In the genomic region with DNA sequence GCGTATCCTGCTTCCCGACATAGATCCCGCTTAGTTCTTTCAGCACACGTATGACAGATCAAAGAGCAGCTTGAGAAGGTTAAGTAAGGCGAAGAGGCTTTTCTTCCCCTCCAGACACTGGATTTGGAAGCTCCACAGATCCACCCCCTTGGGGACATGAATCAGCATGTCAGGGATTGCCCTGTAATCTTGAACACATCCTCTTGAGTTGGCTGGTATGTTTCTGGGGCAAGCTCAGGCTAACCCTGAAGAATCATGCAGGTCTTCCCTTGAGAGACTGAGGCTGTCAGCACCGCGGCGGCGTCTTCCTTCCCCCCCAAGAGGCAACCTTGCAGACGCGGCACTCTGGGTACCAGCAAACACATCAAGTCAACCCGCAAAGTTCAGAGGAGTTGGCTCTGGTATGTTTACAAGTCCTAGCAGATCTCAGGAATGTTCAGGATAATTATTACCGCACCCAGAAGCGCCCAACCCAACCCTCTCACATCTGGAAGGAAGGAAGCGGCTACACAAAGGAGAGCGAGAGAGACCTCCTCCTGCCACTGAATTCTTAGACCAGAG, we compare ENCODE assay signal across 8 mouse cellular contexts. TPM values are rescaled to one million over a fixed set of nuclear protein-coding genes. Genes with fewer than 3 reads are reported as not detected.
DNase-seq lines count a peak whose midpoint lies in the region; ATAC-seq lines count a peak whose summit lies in the region.

No protein-coding gene starts in this region.

- peak overlapping the region; percentile 94 for H3K27ac ChIP-seq in forebrain, embryonic 14.5 days (ENCODE audit: low read depth, low read length)
- peak overlapping the region; percentile 92 for H3K27ac ChIP-seq in hindbrain, embryonic 15.5 days (replicated peaks)
- H3K27ac ChIP-seq in lung, embryonic 15.5 days: peak overlapping the region; percentile 58
- peak overlapping the region; percentile 54 for H3K27ac ChIP-seq in stomach, embryonic 15.5 days

- H3K9ac ChIP-seq in forebrain, embryonic 14.5 days (ENCODE audit: low read length): peak overlapping the region; percentile 88
- H3K9ac ChIP-seq in hindbrain, embryonic 15.5 days: peak overlapping the region; percentile 79
- peak overlapping the region; percentile 57; the same call in 1 of the 2 replicates for H3K9ac ChIP-seq in lung, embryonic 15.5 days
- H3K9ac ChIP-seq in stomach, embryonic 15.5 days: no peak overlapping the region

- no peaks in the 10 kb centered on the region for H3K27me3 ChIP-seq in forebrain, embryonic 14.5 days (replicated peaks; ENCODE audit: control insufficient read depth, insufficient read depth, low read length)
- no peaks in the 10 kb centered on the region for H3K27me3 ChIP-seq in hindbrain, embryonic 15.5 days
- H3K27me3 ChIP-seq in lung, embryonic 15.5 days: 0 out of 2 replicates have a peak, but pooled peaks cover 14% of the 10 kb centered on the region
- H3K27me3 ChIP-seq in stomach, embryonic 15.5 days (replicated peaks): 0 out of 2 replicates have a peak, but pooled peaks cover 10% of the 10 kb centered on the region

- H3K4me3 ChIP-seq in forebrain, embryonic 14.5 days (ENCODE audit: low read depth, low read length): peak overlapping the region; percentile 78
- H3K4me3 ChIP-seq in hindbrain, embryonic 15.5 days: peak overlapping the region; percentile 82
- H3K4me3 ChIP-seq in lung, embryonic 15.5 days: peak overlapping the region; percentile 69
- H3K4me3 ChIP-seq in stomach, embryonic 15.5 days (replicated peaks): peak overlapping the region; percentile 64

- no peak for ATAC-seq in forebrain, embryonic 14.5 days
- no peak for ATAC-seq in hindbrain, embryonic 15.5 days (ENCODE audit: low FRiP score, low read depth)
- no peak for ATAC-seq in lung, embryonic 15.5 days (ENCODE audit: borderline replicate concordance, extremely low read depth, low FRiP score, low TSS enrichment)
- ATAC-seq in stomach, embryonic 15.5 days (ENCODE audit: insufficient read depth, low FRiP score, low read depth): no peak

- DNase-seq in ovary, postnatal 10 days (ENCODE audit: low spot score): peak; percentile 6
- no peak for DNase-seq in ovary, adult 18-20 months (ENCODE audit: low spot score)
- DNase-seq in forebrain, embryonic 14.5 days (ENCODE audit: low spot score): peak; percentile 41
- no peak for DNase-seq in layer of hippocampus, adult 9-10 months (ENCODE audit: low spot score)
- no peak for DNase-seq in T-cell, adult 2 months (ENCODE audit: low spot score)

- 3% methylated on average over 16 of the region's 16 CpGs for WGBS in forebrain, embryonic 14.5 days
- WGBS in hindbrain, embryonic 15.5 days: 2% methylated on average over 16 of the region's 16 CpGs
- WGBS in lung, embryonic 15.5 days: 4% methylated on average over 16 of the region's 16 CpGs
- 5% methylated on average over 16 of the region's 16 CpGs for WGBS in stomach, embryonic 15.5 days

- H3K4me2 ChIP-seq in forebrain, embryonic 14.5 days (ENCODE audit: low read length): peak overlapping the region; percentile 73
- peak overlapping the region; percentile 92 for H3K4me2 ChIP-seq in hindbrain, embryonic 15.5 days
- H3K4me2 ChIP-seq in lung, embryonic 15.5 days: peak overlapping the region; percentile 98
- peak overlapping the region; percentile 98 for H3K4me2 ChIP-seq in stomach, embryonic 15.5 days

- H3K36me3 ChIP-seq in forebrain, embryonic 14.5 days (ENCODE audit: control insufficient read depth, insufficient read depth, low read length): no peaks in the 10 kb centered on the region
- H3K36me3 ChIP-seq in hindbrain, embryonic 15.5 days: no peaks in the 10 kb centered on the region
- no peaks in the 10 kb centered on the region for H3K36me3 ChIP-seq in lung, embryonic 15.5 days
- H3K36me3 ChIP-seq in stomach, embryonic 15.5 days: no peaks in the 10 kb centered on the region

- H3K9me3 ChIP-seq in forebrain, embryonic 14.5 days (replicated peaks; ENCODE audit: control insufficient read depth, low read length): no peaks in the 10 kb centered on the region
- H3K9me3 ChIP-seq in hindbrain, embryonic 15.5 days: no peaks in the 10 kb centered on the region
- H3K9me3 ChIP-seq in lung, embryonic 15.5 days: no peaks in the 10 kb centered on the region
- H3K9me3 ChIP-seq in stomach, embryonic 15.5 days: no peaks in the 10 kb centered on the region

- peaks cover 17% of the 10 kb centered on the region for H3K4me1 ChIP-seq in forebrain, embryonic 14.5 days (ENCODE audit: control insufficient read depth, insufficient read depth, low read length)
- H3K4me1 ChIP-seq in hindbrain, embryonic 15.5 days (replicated peaks): peaks cover 30% of the 10 kb centered on the region
- peaks cover 23% of the 10 kb centered on the region for H3K4me1 ChIP-seq in lung, embryonic 15.5 days
- H3K4me1 ChIP-seq in stomach, embryonic 15.5 days: peaks cover 12% of the 10 kb centered on the region; the same call in 1 of the 2 replicates

RNA-seq across cellular contexts. Expression of gene Frmd4b, which starts 1.4 kb away (rescaled TPM):
- 38.2 and 39.9 TPM in 2 replicates for polyA plus RNA-seq in forebrain, embryonic 14.5 days (2014; fragmentation: Nextera tagmentation; extraction: Ambion mirVana)
- polyA plus RNA-seq in hindbrain, embryonic 15.5 days (2015; fragmentation: Nextera tagmentation; extraction: Ambion mirVana): 22.1 and 22.7 TPM in 2 replicates
- polyA plus RNA-seq in lung, embryonic 15.5 days (2015; fragmentation: Nextera tagmentation; extraction: Ambion mirVana): 14.5 and 15.7 TPM in 2 replicates
- 14.6 and 17.2 TPM in 2 replicates for polyA plus RNA-seq in stomach, embryonic 15.5 days (2015; fragmentation: Nextera tagmentation; extraction: Ambion mirVana)

Comparison
In these comparisons a context has a peak if more than half of its experiments do, and no peak if none do; other contexts are left out.
1. DNase-seq: peak in ovary, postnatal 10 days (single experiment) and forebrain, embryonic 14.5 days (single experiment); none in ovary, adult 18-20 months (single experiment), layer of hippocampus, adult 9-10 months (single experiment) and T-cell, adult 2 months (single experiment).
2. Peak in every context shown above with its lines, with median percentiles within 50 percentile points of each other: H3K27ac ChIP-seq, H3K4me2 ChIP-seq and H3K4me3 ChIP-seq.